Mouse (Mus musculus): ENCODE measurements around the gene Nr2f6. TPM values are rescaled to one million over a fixed set of nuclear protein-coding genes. Genes with fewer than 3 reads are reported as not detected.

Gene Nr2f6
- polyA plus RNA-seq, 1 experiment, result 133 TPM

GRCm38 (mm10) chr8:71391696-71392095 is 9.9 kb upstream of the Nr2f6 start:
- no peak for DNase-seq (ENCODE audit: low read depth)

GRCm38 (mm10) chr8:71388267-71388666 is 6.5 kb upstream of the Nr2f6 start:
- no peak for DNase-seq (ENCODE audit: low read depth)

- no peak for DNase-seq (ENCODE audit: low read depth)
Observed at GRCm38 (mm10) chr8:71385212-71385835, 3.6 kb upstream of the Nr2f6 start.

- DNase-seq (ENCODE audit: low read depth), result no peak
Observed at GRCm38 (mm10) chr8:71383860-71384259, 2.1 kb upstream of the Nr2f6 start.

- no peak for DNase-seq (ENCODE audit: low read depth)
Observed at GRCm38 (mm10) chr8:71383396-71383795, 1.6 kb upstream of the Nr2f6 start.

- no peak for DNase-seq (ENCODE audit: low read depth)
Observed at GRCm38 (mm10) chr8:71381971-71382961, 506 bp upstream of the Nr2f6 start.

GRCm38 (mm10) chr8:71380178-71381171 is 1.3 kb downstream of the Nr2f6 start:
- no peak for DNase-seq (ENCODE audit: low read depth)

GRCm38 (mm10) chr8:71379512-71380075 is 2.2 kb downstream of the Nr2f6 start:
- DNase-seq (ENCODE audit: low read depth), result no peak

GRCm38 (mm10) chr8:71379008-71379407 is 2.8 kb downstream of the Nr2f6 start:
- DNase-seq (ENCODE audit: low read depth), result no peak

- DNase-seq (ENCODE audit: low read depth), result no peak
Observed at GRCm38 (mm10) chr8:71376423-71377030, 5.2 kb downstream of the Nr2f6 start.

- DNase-seq (ENCODE audit: low read depth), result no peak
Observed at GRCm38 (mm10) chr8:71375581-71376422, 6.0 kb downstream of the Nr2f6 start.

GRCm38 (mm10) chr8:71374616-71375206 is 7.0 kb downstream of the Nr2f6 start:
- DNase-seq (ENCODE audit: low read depth), result no peak

GRCm38 (mm10) chr8:71373000-71373399 is 8.8 kb downstream of the Nr2f6 start:
- DNase-seq (ENCODE audit: low read depth), result no peak

- no peak for DNase-seq (ENCODE audit: low read depth)
Observed at GRCm38 (mm10) chr8:71372427-71372826, 9.3 kb downstream of the Nr2f6 start.

- DNase-seq (ENCODE audit: low read depth), result no peak
Observed at GRCm38 (mm10) chr8:71371236-71371848, 10.4 kb downstream of the Nr2f6 start, which contains the start of gene Ocel1. Gene Ocel1, plus strand, starts transcription at chr8:71371298.

GRCm38 (mm10) chr8:71370711-71371235 is 11.0 kb downstream of the Nr2f6 start:
- no peak for DNase-seq (ENCODE audit: low read depth)

GRCm38 (mm10) chr8:71369040-71369718 is 12.6 kb downstream of the Nr2f6 start:
- no peak for DNase-seq (ENCODE audit: low read depth)

GRCm38 (mm10) chr8:71368366-71368765 is 13.4 kb downstream of the Nr2f6 start:
- no peak for DNase-seq (ENCODE audit: low read depth)
